Mouse (Mus musculus) E14TG2a.4 (cell line): ENCODE results near the gene Mob3c.

ENCODE experiments used
- H3K27me3 ChIP-seq: 2 replicates; pipeline ENCODE4 v1.6.1; 2014; ENCODE audit warnings: low read length, control low read depth; ENCODE audit not compliant: insufficient read depth
- H3K36me3 ChIP-seq: 2 replicates; pipeline ENCODE4 v1.6.1; 2014; ENCODE audit warnings: low read length, control low read depth; ENCODE audit not compliant: insufficient read depth
- H3K4me1 ChIP-seq: replicated peaks from 2 replicates; pipeline ENCODE4 v1.6.1; 2014; ENCODE audit warnings: low read depth, low read length, control low read depth
- H3K4me3 ChIP-seq: replicated peaks from 2 replicates; pipeline ENCODE4 v1.5.1; 2014; ENCODE audit warnings: mild to moderate bottlenecking, low read length
- H3K9me3 ChIP-seq: 2 replicates; pipeline ENCODE4 v1.6.1; 2014; ENCODE audit warnings: low read length, control low read depth
- CTCF ChIP-seq: conservative IDR thresholded peaks from 2 replicates; pipeline ENCODE4 v1.5.1; 2014; ENCODE audit warnings: low read length
- NANOG ChIP-seq: IDR thresholded peaks from 2 replicates; pipeline ENCODE4 v1.6.1; 2014; ENCODE audit warnings: borderline replicate concordance, low read length, mixed read lengths
- POU5F1 ChIP-seq: IDR thresholded peaks from 2 replicates; pipeline ENCODE4 v1.6.1; 2014; ENCODE audit warnings: low read length, borderline replicate concordance

Gene Mob3c

DNA sequence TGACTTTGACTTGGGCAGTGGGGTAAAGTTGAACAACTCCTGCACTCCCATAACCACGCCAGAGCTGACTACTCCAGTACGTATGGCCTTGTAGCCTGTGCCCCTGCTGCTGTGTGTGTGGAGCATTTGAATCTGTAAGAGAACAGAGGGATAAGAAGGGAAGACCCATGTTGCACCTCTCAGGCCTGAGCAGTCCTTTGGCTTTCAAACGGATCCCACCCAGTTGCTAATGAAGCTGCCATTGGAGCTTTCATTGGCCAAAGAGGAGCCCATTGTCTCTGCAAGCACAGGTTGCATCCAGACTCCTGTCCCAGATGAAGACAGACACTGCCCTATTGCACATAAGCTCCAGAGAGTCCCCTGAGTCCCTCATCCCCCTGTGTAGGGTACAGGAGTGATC is 45.3 kb downstream of the Mob3c start:
- peaks cover 5% of the 10 kb centered on the region; the same call in 1 of the 2 replicates for H3K9me3 ChIP-seq
- no peak for TF ChIP-seq CTCF
- TF ChIP-seq NANOG: no peak
- TF ChIP-seq POU5F1: no peak
- H3K27me3 ChIP-seq: peaks cover 41% of the 10 kb centered on the region
- H3K36me3 ChIP-seq: peaks cover 67% of the 10 kb centered on the region
- H3K4me3 ChIP-seq: no peak overlapping the region
- peaks cover 41% of the 10 kb centered on the region for H3K4me1 ChIP-seq

DNA sequence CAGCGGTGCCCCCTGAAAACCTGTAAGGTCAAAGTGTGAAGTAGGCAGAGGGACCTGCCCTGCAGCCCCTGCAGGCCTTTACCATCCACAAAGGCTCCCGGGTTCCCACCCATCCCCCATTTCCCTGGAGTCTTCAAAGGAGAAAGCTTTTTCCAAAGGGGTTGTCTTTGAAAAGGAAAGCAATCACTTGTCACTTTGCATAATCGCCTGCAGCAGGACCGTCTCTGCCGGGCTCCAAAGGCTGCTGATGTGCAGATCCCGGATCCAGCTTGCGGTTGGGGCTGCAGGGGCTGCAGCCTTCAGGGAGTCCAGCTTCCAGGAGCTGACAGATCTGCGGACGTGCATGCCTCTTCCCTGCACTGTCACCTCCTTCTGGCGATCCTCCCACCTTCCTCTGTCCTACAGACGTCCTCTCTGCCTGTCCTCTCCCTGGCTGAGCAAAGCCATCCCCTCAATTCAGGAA is 50.4 kb downstream of the Mob3c start:
- H3K9me3 ChIP-seq: peaks cover 5% of the 10 kb centered on the region; the same call in 1 of the 2 replicates
- peaks cover 27% of the 10 kb centered on the region for H3K4me1 ChIP-seq
- H3K4me3 ChIP-seq: peak overlapping the region; percentile 27
- H3K36me3 ChIP-seq: peaks cover 38% of the 10 kb centered on the region
- TF ChIP-seq CTCF (no peak), POU5F1 (peak; percentile 80; the same call in 1 of the 2 replicates), NANOG (peak; percentile 93)
- peaks cover 92% of the 10 kb centered on the region for H3K27me3 ChIP-seq

DNA sequence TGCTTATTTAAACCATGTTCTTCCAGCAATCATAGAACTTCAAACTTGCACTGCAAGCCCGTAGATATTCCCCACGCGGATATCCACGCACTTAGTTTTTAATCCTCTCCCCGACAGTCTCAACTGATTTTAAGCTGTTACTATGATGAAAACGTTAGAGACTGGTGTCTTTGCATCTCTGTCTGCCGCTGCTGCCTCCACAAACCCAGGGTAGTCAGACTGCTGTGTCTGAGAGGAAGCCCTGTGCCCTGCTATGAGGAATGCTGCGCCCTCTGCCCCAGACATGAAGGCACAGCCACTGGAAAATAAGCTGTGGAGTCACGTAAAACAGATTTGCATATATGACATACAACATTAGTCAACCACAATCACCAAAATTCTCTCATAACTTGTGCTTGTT is 50.9 kb downstream of the Mob3c start:
- no peak overlapping the region for H3K4me3 ChIP-seq
- TF ChIP-seq POU5F1: no peak
- no peak for TF ChIP-seq NANOG
- TF ChIP-seq CTCF: no peak
- H3K27me3 ChIP-seq: peaks cover 97% of the 10 kb centered on the region
- peaks cover 5% of the 10 kb centered on the region; the same call in 1 of the 2 replicates for H3K9me3 ChIP-seq
- peaks cover 34% of the 10 kb centered on the region for H3K36me3 ChIP-seq
- peaks cover 23% of the 10 kb centered on the region for H3K4me1 ChIP-seq

DNA sequence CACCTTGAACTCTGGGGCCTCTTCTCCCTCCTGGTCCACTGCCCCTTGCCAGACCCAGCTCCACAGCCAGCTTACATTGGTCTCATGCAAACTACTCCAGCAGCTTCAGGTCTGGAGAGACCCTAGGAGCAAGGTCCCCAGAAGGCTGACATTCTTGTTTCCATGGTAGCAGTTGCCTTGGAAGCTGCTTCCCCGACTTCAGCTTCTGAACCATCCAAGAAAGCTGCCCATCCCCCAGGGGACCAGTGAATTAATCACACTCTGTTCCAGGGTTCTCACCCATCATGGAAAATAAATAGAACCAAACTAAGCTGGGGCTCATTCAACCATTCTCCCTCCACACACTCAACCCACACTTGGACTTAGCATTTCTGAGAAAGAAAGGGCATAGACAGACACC is 53.3 kb downstream of the Mob3c start:
- TF ChIP-seq NANOG: no peak
- no peak for TF ChIP-seq CTCF
- TF ChIP-seq POU5F1: no peak
- Histone ChIP-seq H3K9me3 (peaks cover 5% of the 10 kb centered on the region; the same call in 1 of the 2 replicates), H3K4me3 (no peak overlapping the region), H3K27me3 (peaks cover 97% of the 10 kb centered on the region), H3K36me3 (peaks cover 10% of the 10 kb centered on the region), H3K4me1 (peaks cover 18% of the 10 kb centered on the region)

DNA sequence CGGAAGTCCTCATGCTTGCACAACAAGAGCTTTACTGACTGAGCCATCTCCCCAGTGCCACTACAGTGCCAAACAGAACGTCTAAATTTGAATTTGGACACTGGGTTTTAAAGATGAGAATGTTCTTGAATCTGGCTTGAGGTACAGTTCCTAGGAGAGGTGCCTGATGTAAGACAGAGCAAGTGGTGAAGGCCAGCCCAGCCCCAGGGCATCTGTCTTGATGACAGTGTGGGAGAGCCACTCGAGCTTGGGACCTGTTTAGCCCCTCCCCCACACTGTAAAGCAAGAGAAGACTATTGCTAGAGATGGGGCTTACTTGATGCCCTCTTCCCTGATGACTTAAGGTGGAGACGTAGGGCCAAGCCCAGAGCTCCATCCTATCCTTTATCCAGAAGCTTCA is 54.3 kb downstream of the Mob3c start:
- 0 out of 2 replicates have a peak, but pooled peaks cover under 1% of the 10 kb centered on the region for H3K36me3 ChIP-seq
- TF ChIP-seq POU5F1 (no peak), CTCF (no peak), NANOG (no peak)
- H3K4me1 ChIP-seq: peaks cover 18% of the 10 kb centered on the region
- H3K9me3 ChIP-seq: no peaks in the 10 kb centered on the region
- no peak overlapping the region for H3K4me3 ChIP-seq
- H3K27me3 ChIP-seq: peaks cover 97% of the 10 kb centered on the region

DNA sequence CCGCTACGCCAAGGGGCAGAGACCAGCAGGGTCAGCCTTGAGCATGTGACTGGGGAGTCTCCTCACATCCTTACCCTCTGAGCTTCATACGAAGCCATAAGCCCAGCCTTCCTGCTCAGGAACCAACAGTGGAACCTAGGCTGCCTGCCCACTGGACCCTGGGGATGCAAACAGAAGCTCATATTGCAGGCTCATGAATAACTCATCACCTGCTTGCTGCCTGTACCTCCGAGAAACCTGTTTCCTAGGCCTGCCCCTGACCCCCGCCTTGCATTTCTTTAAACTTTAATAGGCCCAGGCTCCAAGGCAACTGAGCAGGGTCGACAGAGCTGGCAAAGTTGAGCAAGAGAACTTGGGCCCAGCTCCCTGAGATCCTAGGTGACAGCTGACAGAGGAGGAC is 56.1 kb downstream of the Mob3c start, which contains the start of gene Kncn:
Gene Kncn (plus strand): TSS at position 379 of the 400 bp plus-strand sequence.
- TF ChIP-seq POU5F1 (no peak), CTCF (no peak), NANOG (no peak)
- Histone ChIP-seq H3K36me3 (no peaks in the 10 kb centered on the region), H3K4me3 (no peak within 1 kb of the TSS), H3K9me3 (0 out of 2 replicates have a peak, but pooled peaks cover 4% of the 10 kb centered on the region), H3K27me3 (peaks cover 96% of the 10 kb centered on the region), H3K4me1 (no peaks in the 10 kb centered on the region)
